Mouse (Mus musculus) lung, embryonic 15.5 days (tissue): ENCODE measurements around the gene Vmn1r209. TPM values are rescaled to one million over a fixed set of nuclear protein-coding genes. Genes with fewer than 3 reads are reported as not detected.
"Not testable (repeated sequence)": the region's sequence is repeated elsewhere in the genome, so short reads cannot be mapped to it uniquely, and the experiment has no call there.

Experiments used
- ATAC-seq: fragments of 200-750 bp; cut with Nextera tagmentation; 2 replicates; pipeline ENCODE4 v1.8.0; 2017; ENCODE audit warnings: moderate number of reproducible peaks, borderline replicate concordance; ENCODE audit not compliant: low FRiP score, low TSS enrichment; ENCODE audit errors: extremely low read depth
- H3K27ac ChIP-seq: fragments of 300-500 bp; sonication (generic); 2 replicates; pipeline ENCODE4 v1.5.1; 2015; ENCODE audit warnings: moderate library complexity, mild to moderate bottlenecking, inconsistent platforms
- H3K27me3 ChIP-seq: fragments of 300-500 bp; sonication (generic); 2 replicates; pipeline ENCODE4 v1.6.1; 2015; ENCODE audit warnings: inconsistent platforms
- H3K36me3 ChIP-seq: fragments of 300-500 bp; sonication (generic); 2 replicates; pipeline ENCODE4 v1.6.1; 2015; ENCODE audit warnings: inconsistent platforms
- H3K4me1 ChIP-seq: fragments of 300-500 bp; sonication (generic); 2 replicates; pipeline ENCODE4 v1.6.1; 2015; ENCODE audit warnings: inconsistent platforms
- H3K4me2 ChIP-seq: fragments of 300-500 bp; sonication (generic); 2 replicates; pipeline ENCODE4 v1.6.1; 2015; ENCODE audit warnings: inconsistent platforms, mild to moderate bottlenecking, moderate library complexity
- H3K4me3 ChIP-seq: fragments of 300-500 bp; sonication (generic); 2 replicates; pipeline ENCODE4 v1.5.1; 2015; ENCODE audit warnings: mild to moderate bottlenecking, inconsistent platforms
- H3K9ac ChIP-seq: fragments of 300-500 bp; sonication (generic); 2 replicates; pipeline ENCODE4 v1.6.1; 2015; ENCODE audit warnings: inconsistent platforms
- H3K9me3 ChIP-seq: fragments of 300-500 bp; sonication (generic); 2 replicates; pipeline ENCODE4 v1.6.1; 2016; ENCODE audit warnings: inconsistent platforms
- WGBS: fragments of 180-500 bp; shearing (Covaris S2); methylation state at CpG from one replicate; pipeline ENCODE4 v1.1.7; 2015; 5-methylcytosine and 5-hydroxymethylcytosine counted together
- polyA plus RNA-seq: library from polyadenylated mRNA; unstranded; fragments of >200 nt; fragmentation: Nextera tagmentation; extraction: Ambion mirVana; gene quantifications from 2 replicates; pipeline ENCODE4 v1.2.1, GENCODE M21; 2015

The Vmn1r209 gene
- polyA plus RNA-seq, result not detected in 2 replicates

DNA sequence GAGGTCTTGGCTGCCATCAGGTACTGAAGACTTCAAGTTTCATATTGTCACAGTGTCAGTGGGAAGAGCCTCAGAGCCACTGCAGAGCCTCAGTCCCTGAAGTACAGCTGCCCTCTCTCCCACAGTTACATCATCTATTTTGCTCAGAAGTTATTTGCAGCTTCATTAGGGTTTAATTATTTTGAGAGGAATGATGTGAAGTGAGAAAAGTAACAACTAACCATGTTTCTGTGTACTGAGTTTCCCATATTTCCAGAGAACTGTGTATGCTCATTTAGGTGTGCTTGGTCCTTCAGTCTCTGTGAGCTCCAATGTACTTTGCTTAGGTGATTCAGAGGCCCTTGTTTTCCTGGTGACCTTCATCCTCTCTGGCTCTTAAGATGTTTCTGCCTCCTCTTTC, at the start of gene Vmn1r209:
TSS of gene Vmn1r209 (minus strand) at position 101 of the 400 bp plus-strand sequence.
- not testable (repeated sequence) for H3K36me3 ChIP-seq, H3K9ac ChIP-seq, H3K4me1 ChIP-seq, H3K9me3 ChIP-seq, H3K27ac ChIP-seq, ATAC-seq, H3K27me3 ChIP-seq, H3K4me2 ChIP-seq, H3K4me3 ChIP-seq

DNA sequence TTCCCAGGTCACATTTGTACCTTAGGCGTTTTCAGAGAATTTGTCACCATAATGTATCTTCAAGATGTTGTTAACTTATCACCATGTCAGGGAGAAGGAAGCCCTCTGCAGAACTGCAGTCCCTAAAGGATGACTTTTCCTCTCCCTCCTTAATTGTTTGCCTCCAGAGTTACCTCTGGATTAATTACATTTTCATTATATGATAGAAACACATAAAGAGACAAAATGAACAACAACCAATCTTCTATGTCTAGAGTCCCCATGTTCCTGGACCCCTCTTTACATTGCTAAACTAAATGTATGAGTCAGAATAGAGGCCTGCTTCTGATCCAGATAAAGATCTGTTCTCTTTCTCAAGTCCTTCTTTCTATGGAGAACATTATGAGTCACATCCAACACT, 48.0 kb upstream of the Vmn1r209 start, which contains the start of gene Vmn1r211:
TSS of gene Vmn1r211 (minus strand) at position 101 of the 400 bp plus-strand sequence.
- Histone ChIP-seq H3K4me1 (no peaks in the 10 kb centered on the region), H3K27me3 (no peaks in the 10 kb centered on the region), H3K4me3 (no peak within 1 kb of the TSS), H3K27ac (no peak within 1 kb of the TSS), H3K9ac (no peak within 1 kb of the TSS), H3K4me2 (no peak within 1 kb of the TSS), H3K9me3 (no peaks in the 10 kb centered on the region), H3K36me3 (no peaks in the 10 kb centered on the region)
- 50% methylated on average over 1 of the region's 1 CpGs for WGBS
- no peak for ATAC-seq

DNA sequence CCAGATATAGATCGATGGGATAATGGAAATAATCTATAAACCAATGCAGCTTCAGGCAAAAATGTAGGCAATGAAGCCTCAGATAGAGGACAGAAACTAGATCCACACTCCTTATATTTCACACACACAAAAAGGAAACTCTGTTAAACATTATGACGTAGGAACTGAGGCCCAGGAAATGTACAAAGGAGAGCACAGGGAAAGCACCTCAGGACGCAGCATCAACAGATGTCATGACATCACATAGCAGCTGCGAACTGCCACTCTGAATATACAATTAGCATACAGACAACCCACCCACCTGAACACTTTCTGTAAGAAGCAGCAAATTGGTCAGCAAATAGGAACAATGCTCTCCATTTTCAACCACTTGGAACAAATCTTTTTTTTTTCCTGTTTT, 45.3 kb upstream of the Vmn1r209 start:
- H3K4me2 ChIP-seq, result no peak overlapping the region
- H3K4me1 ChIP-seq, result no peaks in the 10 kb centered on the region
- ATAC-seq, result no peak
- H3K36me3 ChIP-seq, result no peaks in the 10 kb centered on the region
- no peak overlapping the region for H3K9ac ChIP-seq
- WGBS, result 62% methylated on average over 4 of the region's 4 CpGs
- H3K9me3 ChIP-seq, result no peaks in the 10 kb centered on the region
- no peak overlapping the region for H3K4me3 ChIP-seq
- no peaks in the 10 kb centered on the region for H3K27me3 ChIP-seq
- no peak overlapping the region for H3K27ac ChIP-seq

DNA sequence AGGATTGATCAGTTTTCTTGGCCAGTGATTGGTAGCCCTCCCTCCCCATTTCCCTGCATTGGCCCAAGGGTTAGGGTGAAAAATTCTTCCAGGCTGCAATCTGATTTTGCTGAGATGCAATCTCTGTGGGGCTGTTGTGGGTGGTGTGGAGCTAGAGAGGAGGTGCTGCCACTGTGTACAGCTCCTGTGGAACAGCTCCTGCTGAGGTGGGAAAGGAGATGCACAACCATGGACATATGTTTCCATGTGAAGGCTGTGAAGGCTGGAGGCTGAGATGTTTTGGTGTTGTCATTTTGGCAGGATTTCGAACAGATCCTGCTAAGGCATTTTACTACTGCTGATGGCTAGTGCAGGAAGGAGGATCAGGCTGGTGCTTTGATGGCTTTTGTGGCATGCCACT, 37.3 kb upstream of the Vmn1r209 start:
- Histone ChIP-seq H3K9me3 (no peaks in the 10 kb centered on the region), H3K9ac (no peak overlapping the region), H3K27ac (no peak overlapping the region), H3K36me3 (no peaks in the 10 kb centered on the region), H3K4me3 (no peak overlapping the region), H3K27me3 (no peaks in the 10 kb centered on the region), H3K4me1 (no peaks in the 10 kb centered on the region), H3K4me2 (no peak overlapping the region)
- WGBS, result 74% methylated on average over 1 of the region's 1 CpGs
- ATAC-seq, result no peak

DNA sequence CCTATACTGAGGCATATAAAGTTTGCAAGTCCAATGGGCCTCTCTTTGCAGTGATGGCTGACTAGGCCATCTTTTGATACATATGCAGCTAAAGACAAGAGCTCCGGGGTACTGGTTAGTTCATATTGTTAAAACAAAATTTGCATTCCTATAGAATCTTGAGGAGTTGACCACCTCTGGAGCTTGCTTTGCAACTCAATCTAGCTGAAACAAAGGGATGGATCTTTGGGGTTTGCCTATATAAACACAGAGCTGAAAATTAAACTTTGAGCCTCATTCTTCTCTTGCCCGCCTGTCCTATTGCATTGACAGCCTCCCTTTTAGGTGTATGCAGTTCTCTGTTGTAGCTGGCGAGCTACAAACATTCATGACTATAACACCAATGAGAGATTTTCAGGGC, 34.8 kb upstream of the Vmn1r209 start:
- 78% methylated on average over 3 of the region's 3 CpGs for WGBS
- H3K27ac ChIP-seq, H3K4me3 ChIP-seq, H3K4me2 ChIP-seq, ATAC-seq, H3K9ac ChIP-seq, H3K36me3 ChIP-seq, H3K27me3 ChIP-seq, H3K4me1 ChIP-seq, H3K9me3 ChIP-seq: not testable (repeated sequence)

DNA sequence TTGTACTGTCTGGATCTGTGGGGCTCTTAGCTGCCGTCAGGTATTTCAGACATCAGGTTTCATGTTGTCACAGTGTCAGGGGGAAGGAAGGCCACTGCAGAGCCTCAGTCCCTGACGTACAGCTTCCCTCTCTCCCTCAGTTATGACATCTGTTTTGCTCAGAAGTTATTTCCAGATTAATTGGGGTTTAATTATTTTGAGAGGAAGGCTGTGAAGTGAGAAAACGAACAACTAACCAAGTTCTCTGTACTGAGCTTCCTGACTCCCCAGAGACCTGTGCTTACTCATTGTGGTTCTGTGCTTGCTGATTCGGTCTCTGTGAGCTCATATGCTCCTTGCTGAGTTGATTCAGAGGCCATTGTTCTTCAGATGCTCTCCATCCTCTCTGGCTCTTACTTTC, 21.8 kb upstream of the Vmn1r209 start, which contains the start of gene Vmn1r210:
TSS of gene Vmn1r210 (minus strand) at position 101 of the 400 bp plus-strand sequence.
- H3K4me1 ChIP-seq, result no peaks in the 10 kb centered on the region
- no peak within 1 kb of the TSS for H3K4me3 ChIP-seq
- no peak within 1 kb of the TSS for H3K9ac ChIP-seq
- no peaks in the 10 kb centered on the region for H3K27me3 ChIP-seq
- no peaks in the 10 kb centered on the region for H3K9me3 ChIP-seq
- H3K36me3 ChIP-seq, result no peaks in the 10 kb centered on the region
- H3K4me2 ChIP-seq, result no peak within 1 kb of the TSS
- ATAC-seq, result no peak
- WGBS, result 36% methylated on average over 4 of the region's 4 CpGs
- H3K27ac ChIP-seq, result no peak within 1 kb of the TSS

DNA sequence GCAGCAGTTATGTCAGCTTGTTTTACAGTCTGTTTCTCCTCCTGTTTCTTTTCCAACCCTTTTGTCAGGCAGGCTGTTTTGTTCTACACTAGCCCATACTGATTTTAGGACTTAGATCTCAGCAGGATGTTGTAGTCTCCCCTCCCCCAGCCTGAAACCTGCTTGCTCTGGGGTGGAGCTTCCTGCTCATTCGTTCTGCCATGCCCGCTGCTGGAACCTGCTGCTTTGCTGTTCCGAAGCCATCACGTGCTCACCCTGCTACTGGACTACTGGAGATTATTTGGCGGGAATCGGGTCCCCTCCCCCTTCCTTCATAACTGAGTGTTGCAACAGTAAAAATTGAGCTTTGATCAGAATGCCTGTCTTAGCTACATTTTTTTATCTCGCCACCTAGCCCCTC, 19.9 kb upstream of the Vmn1r209 start:
- ATAC-seq, H3K9ac ChIP-seq, H3K4me2 ChIP-seq, H3K36me3 ChIP-seq, H3K9me3 ChIP-seq, H3K4me1 ChIP-seq, H3K27me3 ChIP-seq, H3K27ac ChIP-seq, H3K4me3 ChIP-seq: not testable (repeated sequence)
- WGBS, result 34% methylated on average over 7 of the region's 7 CpGs

DNA sequence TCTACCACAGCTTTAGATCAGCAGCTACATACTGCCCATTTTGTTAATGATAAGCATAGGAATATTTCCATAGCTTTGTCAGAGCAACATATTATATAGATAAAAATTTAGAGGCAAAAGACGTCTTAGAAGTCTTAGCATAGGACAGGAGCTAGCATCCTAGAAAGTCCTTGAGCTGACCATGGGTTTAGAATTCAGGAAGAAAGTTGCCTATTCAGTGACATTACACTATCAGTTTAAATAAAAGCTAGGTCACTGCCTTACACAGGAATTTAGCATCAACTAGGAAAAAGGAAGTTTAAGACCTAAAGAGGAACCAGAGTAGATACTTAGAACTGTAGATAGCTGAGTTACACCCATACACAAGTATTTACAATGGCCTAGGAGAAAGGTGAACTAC, 12.1 kb upstream of the Vmn1r209 start:
- not testable (repeated sequence) for H3K36me3 ChIP-seq, H3K9me3 ChIP-seq, H3K4me3 ChIP-seq, H3K27me3 ChIP-seq, H3K4me2 ChIP-seq, ATAC-seq, H3K27ac ChIP-seq, H3K9ac ChIP-seq, H3K4me1 ChIP-seq
- 86% methylated on average over 1 of the region's 1 CpGs for WGBS

DNA sequence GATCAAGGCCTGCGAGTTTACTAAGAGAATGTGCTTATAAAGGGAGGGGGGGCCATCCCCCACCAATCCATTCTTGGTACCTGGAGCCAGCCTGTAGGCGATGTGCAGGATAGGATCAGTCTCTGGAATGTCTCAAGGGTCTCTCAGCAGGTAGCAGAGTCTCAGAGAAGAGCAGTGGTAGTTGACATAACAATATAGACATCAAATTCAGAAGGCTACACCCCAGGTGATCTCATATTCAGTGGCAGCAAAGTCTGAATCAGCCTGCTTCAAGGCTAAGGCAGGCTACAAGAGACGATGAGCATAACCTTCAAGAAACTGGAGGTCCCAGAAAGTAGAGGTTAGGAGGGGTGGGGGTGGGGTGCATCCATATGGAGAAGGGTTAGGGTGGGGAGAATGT, 21.4 kb downstream of the Vmn1r209 start:
- H3K9me3 ChIP-seq, H3K27me3 ChIP-seq, H3K36me3 ChIP-seq, H3K4me2 ChIP-seq, H3K9ac ChIP-seq, H3K4me1 ChIP-seq, H3K27ac ChIP-seq, ATAC-seq, H3K4me3 ChIP-seq: not testable (repeated sequence)
- WGBS, result 78% methylated on average over 3 of the region's 3 CpGs

DNA sequence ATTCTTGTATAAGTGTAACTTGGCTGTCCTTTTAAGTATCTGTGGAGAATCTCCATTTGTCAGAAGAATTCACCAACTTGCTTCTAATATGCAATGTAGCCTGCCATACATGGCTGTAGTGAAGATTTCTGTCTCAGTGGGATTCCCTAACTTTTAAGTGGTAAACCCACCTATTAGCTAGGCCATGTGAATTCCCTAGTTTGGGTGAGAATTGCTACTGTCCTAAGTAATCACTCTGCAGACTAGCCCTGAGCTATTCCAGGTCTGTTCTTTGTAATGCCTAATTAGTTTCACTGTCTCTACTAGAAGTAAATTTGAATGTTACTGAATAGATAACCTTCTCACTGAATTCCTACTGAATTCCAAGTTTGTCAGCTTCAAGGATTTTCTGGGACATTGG, 25.3 kb downstream of the Vmn1r209 start:
- H3K36me3 ChIP-seq, H3K9me3 ChIP-seq, H3K27me3 ChIP-seq, H3K4me1 ChIP-seq, ATAC-seq, H3K27ac ChIP-seq, H3K4me3 ChIP-seq, H3K9ac ChIP-seq, H3K4me2 ChIP-seq: not testable (repeated sequence)

DNA sequence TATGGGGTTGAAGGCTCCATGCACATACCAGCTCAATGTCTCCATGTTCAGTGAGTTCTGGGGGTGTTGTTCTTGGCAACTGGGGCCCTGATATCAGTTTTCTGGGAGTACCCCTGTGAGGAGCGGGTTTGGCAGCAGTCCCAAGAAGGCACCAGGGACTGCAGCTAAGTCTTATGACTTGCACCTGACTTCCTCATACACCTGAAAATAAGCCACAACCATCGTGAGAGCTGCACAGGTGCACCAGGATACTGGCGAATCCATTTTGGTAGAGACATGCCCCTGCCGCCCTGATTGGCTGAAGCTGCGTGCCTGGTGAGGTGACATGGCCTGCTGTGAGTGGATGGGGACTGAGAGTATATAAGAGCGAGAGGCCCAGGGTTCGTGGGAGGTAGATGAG, 32.2 kb downstream of the Vmn1r209 start, which contains the start of gene Vmn1r208:
TSS of gene Vmn1r208 (minus strand) at position 101 of the 400 bp plus-strand sequence.
- H3K36me3 ChIP-seq, H3K4me1 ChIP-seq, H3K9ac ChIP-seq, ATAC-seq, H3K9me3 ChIP-seq, H3K4me3 ChIP-seq, H3K4me2 ChIP-seq, H3K27ac ChIP-seq, H3K27me3 ChIP-seq: not testable (repeated sequence)
- no CpG with 5 or more reads among the region's 7 CpGs for WGBS

DNA sequence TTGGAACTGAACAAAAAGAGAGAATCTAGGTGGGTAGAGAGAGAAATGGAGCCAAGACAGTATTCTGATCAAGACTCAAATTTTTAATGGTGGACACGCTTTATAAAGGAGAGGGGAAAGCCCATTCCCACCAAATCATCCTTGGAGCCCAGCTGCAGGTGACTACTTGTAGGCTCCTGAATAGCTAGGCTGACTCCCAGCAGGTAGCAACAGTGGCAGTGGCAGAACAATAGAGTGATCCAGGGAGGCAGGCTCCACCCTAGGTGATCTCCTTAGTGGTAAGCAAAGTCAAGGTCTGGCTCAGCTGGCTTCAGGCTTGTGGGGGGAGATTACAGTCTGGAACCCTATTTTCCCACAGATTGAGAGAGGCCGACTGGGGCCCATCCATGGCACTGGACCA, 37.9 kb downstream of the Vmn1r209 start:
- not testable (repeated sequence) for H3K4me3 ChIP-seq, H3K27ac ChIP-seq, H3K9me3 ChIP-seq, H3K4me2 ChIP-seq, H3K4me1 ChIP-seq, H3K36me3 ChIP-seq, ATAC-seq, H3K9ac ChIP-seq, H3K27me3 ChIP-seq
- WGBS, result 80% methylated on average over 1 of the region's 2 CpGs
